Mouse (Mus musculus): ENCODE measurements around the gene Ric3.

The Ric3 gene

GRCm38 (mm10) chr7:109045876-109046275 is 37.3 kb downstream of the Ric3 start:
- no peak for DNase-seq (ENCODE audit: low read depth)

- DNase-seq (ENCODE audit: low read depth), result no peak
Measured at GRCm38 (mm10) chr7:109039445-109039844, 43.7 kb downstream of the Ric3 start.

- DNase-seq (ENCODE audit: low read depth), result no peak
Measured at GRCm38 (mm10) chr7:109038987-109039386, 44.1 kb downstream of the Ric3 start.

- no peak for DNase-seq (ENCODE audit: low read depth)
Measured at GRCm38 (mm10) chr7:109038121-109038735, 44.9 kb downstream of the Ric3 start.

- no peak for DNase-seq (ENCODE audit: low read depth)
Measured at GRCm38 (mm10) chr7:109032054-109032453, 51.1 kb downstream of the Ric3 start.

GRCm38 (mm10) chr7:109031331-109031730 is 51.8 kb downstream of the Ric3 start:
- DNase-seq (ENCODE audit: low read depth), result no peak

- DNase-seq (ENCODE audit: low read depth), result no peak
Measured at GRCm38 (mm10) chr7:109029961-109030465, 53.1 kb downstream of the Ric3 start.

GRCm38 (mm10) chr7:109028204-109028603 is 54.9 kb downstream of the Ric3 start:
- peak; percentile 75 for DNase-seq (ENCODE audit: low read depth)

GRCm38 (mm10) chr7:109027721-109028120 is 55.4 kb downstream of the Ric3 start:
- no peak for DNase-seq (ENCODE audit: low read depth)

GRCm38 (mm10) chr7:109026976-109027375 is 56.2 kb downstream of the Ric3 start:
- DNase-seq (ENCODE audit: low read depth), result no peak

GRCm38 (mm10) chr7:109025743-109026142 is 57.4 kb downstream of the Ric3 start:
- DNase-seq (ENCODE audit: low read depth), result no peak

- DNase-seq (ENCODE audit: low read depth), result peak; percentile 75
Measured at GRCm38 (mm10) chr7:109021428-109021827, 61.7 kb downstream of the Ric3 start.

GRCm38 (mm10) chr7:109019243-109019642 is 63.9 kb downstream of the Ric3 start:
- peak; percentile 8 for DNase-seq (ENCODE audit: low read depth)

- DNase-seq (ENCODE audit: low read depth), result no peak
Measured at GRCm38 (mm10) chr7:109016378-109016923, 66.7 kb downstream of the Ric3 start.

- DNase-seq (ENCODE audit: low read depth), result no peak
Measured at GRCm38 (mm10) chr7:109014851-109015250, 68.3 kb downstream of the Ric3 start.

- no peak for DNase-seq (ENCODE audit: low read depth)
Measured at GRCm38 (mm10) chr7:109012998-109013625, 70.0 kb downstream of the Ric3 start.

GRCm38 (mm10) chr7:109012575-109012974 is 70.6 kb downstream of the Ric3 start:
- DNase-seq (ENCODE audit: low read depth), result no peak

- DNase-seq (ENCODE audit: low read depth), result no peak
Measured at GRCm38 (mm10) chr7:109011596-109012180, 71.4 kb downstream of the Ric3 start.

- DNase-seq (ENCODE audit: low read depth), result no peak
Measured at GRCm38 (mm10) chr7:109010720-109011595, 72.2 kb downstream of the Ric3 start.

- no peak for DNase-seq (ENCODE audit: low read depth)
Measured at GRCm38 (mm10) chr7:109009260-109009659, 73.9 kb downstream of the Ric3 start.

GRCm38 (mm10) chr7:109003653-109004052 is 79.5 kb downstream of the Ric3 start:
- DNase-seq (ENCODE audit: low read depth), result no peak

GRCm38 (mm10) chr7:109001971-109002370 is 81.2 kb downstream of the Ric3 start:
- no peak for DNase-seq (ENCODE audit: low read depth)
